Mouse (Mus musculus) stomach, postnatal 0 days (tissue): ENCODE measurements around the gene Foxe1.
A peak's percentile ranks its signal among the peaks of the same experiment; 100 is the strongest.

Source experiments
- CTCF ChIP-seq: IDR thresholded peaks from 2 replicates; pipeline ENCODE4 v1.5.1; 2016; ENCODE audit warnings: antibody characterized with exemption, low read depth, mild to moderate bottlenecking, moderate library complexity
- EP300 ChIP-seq: optimal IDR thresholded peaks from 2 replicates; pipeline ENCODE3; 2016; ENCODE audit warnings: antibody characterized with exemption

DNA sequence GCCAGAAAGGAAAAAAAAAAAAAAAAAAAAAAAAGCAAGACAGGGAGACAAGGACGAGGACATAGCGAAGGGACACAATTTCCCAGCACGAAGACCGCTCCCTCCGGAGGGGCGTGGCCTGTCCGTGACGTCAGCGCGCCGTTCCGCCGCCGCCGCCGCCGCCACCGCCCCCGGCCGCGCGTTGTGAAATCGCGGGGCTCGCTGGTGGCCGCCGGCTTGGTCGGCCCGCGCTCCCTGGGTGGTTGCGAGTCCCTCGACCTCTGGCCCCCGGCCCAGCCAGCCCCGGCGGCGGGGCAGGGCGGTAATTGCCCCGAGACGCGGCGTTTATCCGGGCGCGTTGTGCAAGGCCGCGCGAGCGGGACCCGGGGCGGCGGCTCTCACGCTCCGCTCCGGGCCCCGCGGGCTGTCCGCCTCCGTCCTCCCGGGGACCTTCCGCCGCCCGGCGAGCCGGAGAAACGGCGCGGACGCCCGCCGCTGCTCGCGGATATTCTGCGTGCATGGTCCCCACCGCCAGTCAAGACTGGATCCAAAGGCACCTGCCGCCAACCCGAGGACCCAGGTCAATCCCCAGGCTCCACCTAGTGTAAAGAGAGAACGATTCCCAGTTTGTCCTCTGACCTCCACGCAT, 38.5 kb upstream of the Foxe1 start:
- TF ChIP-seq CTCF (peak; percentile 44; the same call in 1 of the 2 replicates), EP300 (no peak)
